Mouse (Mus musculus) WW6 (cell line): Measurements from ENCODE around the gene Rpl22l1.
"Not testable (repeated sequence)": the region's sequence is repeated elsewhere in the genome, so short reads cannot be mapped to it uniquely, and the experiment has no call there.

ENCODE experiments used
- DNase-seq: peaks from one replicate; pipeline ENCODE4 v3.0.0-alpha.2; 2013; ENCODE audit warnings: low read depth, low spot score

The Rpl22l1 gene

DNA sequence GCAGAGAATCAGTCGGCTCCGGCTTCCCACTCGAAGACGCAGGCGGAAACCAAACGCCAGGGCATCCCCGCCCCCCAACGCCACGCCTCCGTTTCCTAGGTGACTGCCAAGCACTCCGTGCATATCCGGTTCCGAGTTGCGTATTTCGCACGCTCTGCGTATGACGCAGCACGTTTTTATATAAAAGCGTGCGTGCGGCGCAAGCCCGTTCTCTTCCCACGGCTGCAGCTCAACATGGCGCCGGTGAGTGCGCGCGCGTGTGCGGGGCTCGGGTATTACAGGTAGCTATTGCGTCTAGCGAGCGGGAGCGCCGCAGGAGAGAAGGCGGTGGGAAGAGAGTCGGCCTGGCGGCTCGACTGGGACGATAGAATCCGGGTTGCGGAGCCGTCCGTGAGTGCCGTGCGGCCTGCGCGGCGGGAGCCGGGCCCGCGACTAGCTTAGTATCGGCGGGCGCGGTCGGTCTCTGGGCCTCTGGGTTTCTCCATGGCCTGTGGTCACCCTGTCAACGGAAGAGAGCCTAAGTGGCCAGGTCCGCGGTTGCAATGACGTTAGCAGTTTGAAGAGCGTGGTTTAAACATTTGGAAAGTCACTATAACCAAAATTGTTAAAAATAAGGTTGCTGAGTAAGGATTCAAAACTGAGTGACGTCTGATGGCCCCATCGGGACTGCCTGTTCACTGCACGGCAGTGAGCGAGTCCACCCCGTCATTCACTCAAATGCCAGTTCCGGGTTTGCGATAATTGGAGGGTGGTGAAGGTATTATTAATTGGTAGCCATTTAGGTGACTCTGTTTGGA, at the start of gene Rpl22l1:
TSS of gene Rpl22l1 (plus strand) at position 136 of the 797 bp plus-strand sequence.
- DNase-seq, result peak; percentile 90

DNA sequence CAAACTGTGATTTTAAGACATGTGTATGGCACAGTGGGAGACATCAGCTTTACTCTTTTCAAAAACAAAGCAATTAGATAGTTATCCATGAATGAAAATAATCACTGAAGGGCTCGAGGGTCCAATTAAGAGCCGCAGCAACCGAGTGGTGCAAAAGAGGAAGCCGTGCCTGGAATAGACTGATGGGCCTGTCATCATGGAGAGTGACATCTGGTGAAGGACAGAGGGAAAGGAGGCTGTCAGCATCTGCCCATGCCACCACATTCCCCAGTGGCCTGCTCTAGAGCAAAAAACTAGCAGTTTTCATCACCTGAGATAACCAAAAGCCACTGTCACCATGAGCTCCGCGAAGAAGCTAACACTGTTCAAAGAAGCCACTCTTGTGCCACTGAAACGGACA, 49.8 kb upstream of the Rpl22l1 start:
- DNase-seq, result no peak

- no peak for DNase-seq
Measured at GRCm38 (mm10) chr3:28761225-28761789, 43.9 kb upstream of the Rpl22l1 start.

DNA sequence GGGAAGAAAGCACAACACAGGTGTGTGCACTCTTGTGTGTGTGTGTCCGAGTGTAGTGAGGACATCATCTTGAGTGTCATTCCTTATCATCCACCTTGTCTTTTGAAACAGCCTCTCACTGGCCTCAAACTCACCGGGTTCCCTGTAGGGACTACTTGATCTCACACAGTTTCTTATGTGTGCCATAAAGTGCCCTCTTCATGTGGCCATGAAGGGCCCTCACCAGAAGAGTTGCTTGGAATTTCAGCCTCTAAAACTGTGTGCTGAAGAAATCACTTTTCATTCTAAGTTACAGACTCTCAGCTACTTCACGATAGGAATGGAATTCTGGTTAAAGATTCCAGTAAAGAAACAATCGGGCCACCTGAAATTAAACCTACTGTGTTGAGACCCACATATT, 38.3 kb upstream of the Rpl22l1 start:
- no peak for DNase-seq

GRCm38 (mm10) chr3:28768222-28768621, 37.0 kb upstream of the Rpl22l1 start:
- DNase-seq, result no peak

DNA sequence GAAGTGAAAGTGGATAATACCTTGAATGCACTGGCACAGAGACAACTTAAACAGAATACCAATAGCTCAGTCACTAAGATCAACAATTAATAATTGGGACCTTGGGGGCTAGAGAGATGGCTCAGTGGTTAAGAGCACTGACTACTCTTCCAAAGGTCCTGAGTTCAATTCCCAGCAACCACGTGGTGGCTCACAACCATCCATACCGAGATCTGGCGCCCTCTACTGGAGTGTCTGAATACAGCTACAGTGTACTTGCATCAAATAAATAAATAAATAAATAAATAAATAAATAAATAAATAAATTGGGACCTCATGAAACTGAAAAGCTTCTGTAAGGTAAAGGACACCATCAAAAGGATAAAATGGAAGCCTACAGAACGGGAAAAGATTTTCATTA, 32.3 kb upstream of the Rpl22l1 start:
- not testable (repeated sequence) for DNase-seq

DNA sequence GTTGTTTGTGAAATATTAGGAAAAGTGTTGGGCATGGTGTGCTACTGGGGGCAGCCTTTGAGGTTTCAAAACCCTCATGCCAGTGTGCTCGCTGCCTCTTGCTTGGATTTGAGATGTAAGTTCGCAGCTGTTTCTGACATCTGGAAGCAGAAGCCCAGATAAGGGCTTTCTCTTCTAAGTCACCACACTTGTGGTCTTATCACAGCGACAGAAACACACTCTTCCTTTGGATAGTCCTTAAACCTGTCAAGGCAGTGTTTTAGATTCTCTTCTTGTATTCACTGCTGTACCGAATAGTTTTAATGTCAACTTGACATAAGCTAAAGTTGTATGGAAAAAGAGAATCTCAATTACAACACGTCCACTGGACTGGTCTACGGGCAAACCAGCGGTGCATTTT, 29.9 kb upstream of the Rpl22l1 start:
- no peak for DNase-seq

DNA sequence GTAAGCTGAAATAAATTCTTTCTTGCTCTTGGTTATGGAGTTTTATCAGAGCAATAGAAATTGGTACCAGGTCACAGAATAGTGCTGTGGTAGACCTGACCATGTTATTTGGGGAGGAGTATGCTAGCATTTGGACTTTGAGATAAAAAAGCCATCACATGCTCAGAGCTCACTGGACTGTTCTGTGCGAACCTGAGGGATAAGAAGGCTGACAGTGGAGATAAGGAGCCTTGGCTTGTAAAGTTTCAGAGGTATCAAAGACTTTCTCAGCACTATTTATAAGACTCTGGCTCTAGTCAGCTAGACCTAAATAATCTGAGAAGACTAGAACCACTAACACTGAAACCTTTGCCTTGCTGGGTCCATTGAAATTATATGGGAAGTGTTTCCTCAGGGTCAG, 29.3 kb upstream of the Rpl22l1 start:
- DNase-seq, result no peak

DNA sequence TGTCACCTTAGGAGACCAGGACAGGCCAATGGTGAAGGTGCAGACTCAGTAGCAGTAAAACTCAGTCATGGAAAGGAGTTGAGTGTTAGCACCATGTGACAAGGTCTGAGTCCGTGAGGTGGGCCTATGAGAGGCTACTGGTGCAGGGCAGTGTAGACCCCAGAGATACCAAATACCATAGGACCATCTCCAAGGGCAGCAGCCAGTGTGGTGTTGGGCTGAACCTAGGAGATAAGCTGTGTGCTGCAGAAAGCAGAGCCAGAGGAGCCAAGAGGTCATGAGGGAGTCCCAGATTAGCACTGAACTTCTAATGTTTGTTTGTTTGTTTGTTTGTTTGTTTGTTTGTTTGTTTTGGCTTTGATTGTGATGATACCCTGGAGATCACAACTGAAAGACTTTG, 28.7 kb upstream of the Rpl22l1 start:
- no peak for DNase-seq

DNA sequence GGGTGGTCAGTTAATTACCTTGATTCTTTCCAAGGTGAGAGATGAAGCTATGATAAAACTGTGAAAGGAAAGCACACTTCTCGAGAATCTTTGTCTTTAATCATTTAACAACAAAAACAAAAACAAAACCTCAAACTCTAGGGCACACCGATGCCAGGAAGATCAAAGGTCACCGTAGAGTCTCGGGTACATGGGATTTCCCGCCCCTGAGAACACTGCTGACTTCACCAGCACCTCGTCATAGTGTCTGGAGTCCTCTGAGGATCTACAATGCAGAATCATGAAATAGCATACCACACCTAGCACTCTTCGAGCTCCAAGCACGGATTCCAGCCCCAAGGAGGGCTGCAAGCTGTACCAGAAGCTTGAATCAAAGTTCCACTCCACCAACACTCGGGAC, 24.7 kb upstream of the Rpl22l1 start:
- no peak for DNase-seq

DNA sequence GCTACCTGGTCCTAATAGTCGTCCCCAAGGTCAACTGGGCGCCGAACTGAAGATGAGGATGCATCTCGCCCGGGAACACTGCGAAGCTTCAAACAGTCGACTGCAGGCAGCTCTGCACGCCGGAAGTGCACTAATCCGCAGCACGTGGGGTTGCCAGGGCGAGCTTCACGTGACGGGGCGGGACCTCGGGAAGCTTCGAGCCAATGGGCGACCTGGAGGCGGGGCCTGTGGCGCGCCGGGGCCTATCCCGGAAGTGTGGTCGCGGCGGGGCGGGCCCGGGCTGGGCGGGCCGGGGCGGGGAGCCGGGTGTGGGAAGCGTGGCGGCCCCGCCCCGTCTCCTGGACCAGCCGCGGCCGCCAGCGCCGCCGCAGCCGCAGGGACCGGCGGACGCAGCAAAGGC, 24.2 kb upstream of the Rpl22l1 start, which contains the start of gene Eif5a2:
TSS of gene Eif5a2 (plus strand) at position 283 of the 400 bp plus-strand sequence.
- peak; percentile 60 for DNase-seq

GRCm38 (mm10) chr3:28781422-28781821, 23.8 kb upstream of the Rpl22l1 start:
- DNase-seq, result no peak

DNA sequence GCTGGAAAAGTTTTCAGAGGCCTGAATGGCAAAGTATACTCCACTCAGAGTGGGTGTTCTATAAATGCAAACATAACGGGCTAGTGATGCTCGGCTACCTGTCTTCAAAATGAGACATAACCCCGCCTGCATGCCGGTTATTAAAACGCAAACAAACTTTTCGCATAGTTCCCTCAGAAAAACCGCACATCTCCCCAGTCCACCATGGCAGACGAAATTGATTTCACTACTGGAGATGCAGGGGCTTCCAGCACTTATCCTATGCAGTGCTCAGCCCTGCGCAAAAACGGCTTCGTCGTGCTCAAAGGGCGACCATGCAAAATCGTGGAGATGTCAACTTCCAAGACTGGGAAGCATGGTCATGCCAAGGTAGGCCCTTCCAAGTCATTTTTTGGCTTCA, 23.4 kb upstream of the Rpl22l1 start:
- DNase-seq, result no peak

- no peak for DNase-seq
Measured at GRCm38 (mm10) chr3:28784176-28784575, 21.1 kb upstream of the Rpl22l1 start.

- DNase-seq, result no peak
Measured at GRCm38 (mm10) chr3:28794835-28795234, 10.4 kb upstream of the Rpl22l1 start.

GRCm38 (mm10) chr3:28808039-28808643, 2.9 kb downstream of the Rpl22l1 start:
- DNase-seq, result no peak

DNA sequence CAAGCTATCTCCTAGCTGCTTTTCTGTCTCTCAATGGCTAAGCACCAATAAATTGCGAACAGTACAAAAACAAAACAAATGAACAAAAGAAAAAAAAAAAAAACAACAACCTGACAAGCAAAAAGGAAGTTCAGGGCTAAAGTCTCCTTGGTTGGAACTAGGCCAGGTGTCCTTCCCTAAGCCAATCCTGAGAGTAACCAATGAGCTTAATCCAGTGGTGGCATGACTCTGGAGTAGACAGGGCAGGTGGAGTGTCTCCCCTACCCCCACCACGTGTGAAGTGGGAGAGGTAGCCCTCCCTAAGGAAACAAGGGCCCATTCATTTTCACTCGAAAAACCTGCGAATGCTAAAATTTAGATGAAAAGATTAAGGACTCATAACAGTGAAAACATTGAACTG, 6.2 kb downstream of the Rpl22l1 start:
- DNase-seq, result no peak

- no peak for DNase-seq
Measured at GRCm38 (mm10) chr3:28814361-28814760, 9.1 kb downstream of the Rpl22l1 start.

DNA sequence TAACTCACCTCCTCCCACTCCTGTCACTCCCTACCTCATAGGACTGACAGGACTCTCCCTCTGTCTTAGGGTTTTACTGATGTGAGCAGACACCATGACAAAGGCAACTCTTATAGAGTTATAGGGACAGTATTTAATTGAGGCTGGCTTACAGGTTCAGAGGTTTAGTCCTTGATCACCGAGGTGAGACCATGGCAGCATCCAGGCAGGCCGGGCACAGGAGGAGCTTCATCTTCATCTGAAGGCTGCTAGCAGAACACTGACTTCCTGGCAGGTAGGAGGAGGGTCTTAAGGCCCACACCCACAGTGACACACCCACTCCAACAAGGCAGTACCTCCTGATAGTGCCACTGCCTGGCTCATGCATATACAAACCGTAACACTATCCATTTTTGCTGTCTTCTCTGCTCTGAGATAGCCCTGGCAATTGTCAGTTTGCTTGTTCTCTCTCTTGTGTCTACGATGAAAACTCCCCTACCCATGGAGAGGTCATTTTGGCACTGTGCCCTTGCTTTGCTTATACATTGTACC, 10.8 kb downstream of the Rpl22l1 start:
- no peak for DNase-seq

DNA sequence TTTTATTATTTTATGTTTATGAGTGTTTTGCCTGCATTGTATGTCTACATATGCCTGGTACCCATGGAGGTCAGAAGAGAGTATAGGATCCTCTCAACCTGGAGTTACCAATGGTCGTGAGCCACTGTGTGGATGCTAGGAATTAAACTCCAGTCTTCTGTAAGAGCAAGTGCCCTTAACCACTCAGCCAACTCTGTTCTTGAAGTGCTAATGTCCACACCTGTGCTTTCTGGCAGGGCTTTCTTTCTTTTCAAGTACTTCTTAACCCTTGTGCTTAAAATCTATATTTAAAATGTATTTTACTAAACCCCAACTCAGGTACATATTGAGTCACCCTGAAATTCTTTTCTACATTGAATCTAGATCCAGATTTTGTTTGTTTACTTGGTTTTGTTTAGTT, 21.0 kb downstream of the Rpl22l1 start:
- no peak for DNase-seq

DNA sequence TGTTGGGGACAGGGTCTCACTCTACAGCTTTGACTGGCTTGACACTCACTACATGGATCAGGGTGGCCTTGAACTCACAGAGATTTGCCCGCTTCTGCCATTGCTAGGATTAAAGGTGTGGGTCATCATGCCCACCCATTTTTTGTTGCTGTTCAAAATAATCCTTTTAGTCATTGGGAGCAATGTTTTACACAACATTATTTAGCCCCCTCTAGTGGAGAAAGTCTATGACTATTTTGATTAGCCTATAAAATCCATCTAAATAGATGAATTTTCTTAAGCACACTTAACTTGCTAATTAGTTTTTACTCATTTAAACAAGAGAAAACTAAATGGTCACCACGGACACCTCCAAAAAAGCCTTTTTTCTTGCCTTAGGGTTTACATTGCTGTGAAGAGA, 22.4 kb downstream of the Rpl22l1 start:
- no peak for DNase-seq

DNA sequence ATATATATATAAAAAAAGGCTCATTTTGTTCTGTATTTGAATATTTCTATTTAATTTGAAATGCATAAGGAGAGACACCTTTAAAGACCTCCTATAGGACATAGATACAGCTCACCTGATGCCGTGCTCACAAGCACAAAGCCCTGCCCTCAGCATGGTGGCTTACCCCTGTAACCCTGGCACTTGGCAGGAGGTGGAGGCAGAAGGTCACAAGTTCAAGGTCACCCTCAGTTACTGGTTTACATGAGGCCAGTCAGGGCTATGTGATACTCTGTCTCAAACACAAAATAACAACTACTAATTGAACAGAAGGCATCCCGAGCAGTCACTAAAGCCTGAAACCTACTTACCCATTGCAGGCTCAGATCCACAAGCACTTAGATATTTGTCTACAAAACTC, 24.2 kb downstream of the Rpl22l1 start:
- no peak for DNase-seq
